Mouse (Mus musculus): ENCODE measurements around the gene Adra2b. TPM values are rescaled to one million over a fixed set of nuclear protein-coding genes. Genes with fewer than 3 reads are reported as not detected.

Gene Adra2b
- polyA plus RNA-seq, 1 experiment from 2014 or later: 7.6 TPM

GRCm38 (mm10) chr2:127370561-127371483, 7.8 kb downstream of the Adra2b start:
- Histone ChIP-seq H3K27me3 (replicated peaks) (peaks cover 21% of the 10 kb centered on the region), H3K36me3 (no peaks in the 10 kb centered on the region), H3K4me1 (replicated peaks) (peaks cover 48% of the 10 kb centered on the region), H3K27ac (ENCODE audit: poor library complexity, severe bottlenecking) (peak overlapping the region; percentile 88), H3K9ac (peak overlapping the region; percentile 53), H3K4me3 (peak overlapping the region; percentile 26), H3K4me2 (peak overlapping the region; percentile 62), H3K9me3 (replicated peaks) (no peaks in the 10 kb centered on the region)
- ATAC-seq (ENCODE audit: insufficient number of reproducible peaks, low FRiP score): peak; percentile 89
- 16% methylated on average over 9 of the region's 9 CpGs for WGBS

- Histone ChIP-seq H3K36me3 (no peaks in the 10 kb centered on the region), H3K4me3 (no peak overlapping the region; the same call in 1 of the 2 replicates), H3K9me3 (replicated peaks) (no peaks in the 10 kb centered on the region), H3K27ac (ENCODE audit: poor library complexity, severe bottlenecking) (peak overlapping the region; percentile 88), H3K9ac (no peak overlapping the region), H3K27me3 (replicated peaks) (peaks cover 14% of the 10 kb centered on the region), H3K4me2 (peak overlapping the region; percentile 62), H3K4me1 (replicated peaks) (peaks cover 54% of the 10 kb centered on the region)
- ATAC-seq (ENCODE audit: insufficient number of reproducible peaks, low FRiP score): peak; percentile 80
- WGBS: 58% methylated on average over 1 of the region's 1 CpGs
These were observed 8.5 kb downstream of the Adra2b start for GRCm38 (mm10) chr2:127371484-127371861.

- Histone ChIP-seq H3K9ac (no peak overlapping the region), H3K36me3 (no peaks in the 10 kb centered on the region), H3K27ac (ENCODE audit: poor library complexity, severe bottlenecking) (peak overlapping the region; percentile 88), H3K9me3 (replicated peaks) (no peaks in the 10 kb centered on the region), H3K4me3 (no peak overlapping the region), H3K27me3 (replicated peaks) (peaks cover 13% of the 10 kb centered on the region; the same call in 1 of the 2 replicates), H3K4me1 (replicated peaks) (peaks cover 56% of the 10 kb centered on the region), H3K4me2 (no peak overlapping the region; the same call in 1 of the 2 replicates)
- ATAC-seq (ENCODE audit: insufficient number of reproducible peaks, low FRiP score): peak; percentile 48
- 86% methylated on average over 2 of the region's 2 CpGs for WGBS
These were observed 9.1 kb downstream of the Adra2b start for GRCm38 (mm10) chr2:127372082-127372481.

GRCm38 (mm10) chr2:127374131-127374530, 11.1 kb downstream of the Adra2b start:
- H3K27ac ChIP-seq (ENCODE audit: poor library complexity, severe bottlenecking): no peak overlapping the region
- 0 out of 2 replicates have a peak, but pooled peaks cover 5% of the 10 kb centered on the region for H3K27me3 ChIP-seq (replicated peaks)
- H3K9me3 ChIP-seq (replicated peaks): no peaks in the 10 kb centered on the region
- no peaks in the 10 kb centered on the region for H3K36me3 ChIP-seq
- no peak overlapping the region for H3K4me3 ChIP-seq
- no peak overlapping the region for H3K9ac ChIP-seq
- no peak overlapping the region for H3K4me2 ChIP-seq
- no peak for ATAC-seq (ENCODE audit: insufficient number of reproducible peaks, low FRiP score)
- H3K4me1 ChIP-seq (replicated peaks): peaks cover 69% of the 10 kb centered on the region
- 71% methylated on average over 3 of the region's 3 CpGs for WGBS

- Histone ChIP-seq H3K4me2 (no peak overlapping the region), H3K4me1 (replicated peaks) (peaks cover 66% of the 10 kb centered on the region), H3K27me3 (replicated peaks) (no peaks in the 10 kb centered on the region), H3K27ac (ENCODE audit: poor library complexity, severe bottlenecking) (no peak overlapping the region), H3K9me3 (replicated peaks) (no peaks in the 10 kb centered on the region), H3K36me3 (no peaks in the 10 kb centered on the region), H3K9ac (no peak overlapping the region), H3K4me3 (no peak overlapping the region)
- ATAC-seq (ENCODE audit: insufficient number of reproducible peaks, low FRiP score): no peak
- 25% methylated on average over 3 of the region's 3 CpGs for WGBS
These were observed 12.1 kb downstream of the Adra2b start for GRCm38 (mm10) chr2:127375087-127375486.

- Histone ChIP-seq H3K4me3 (no peak overlapping the region), H3K9me3 (replicated peaks) (no peaks in the 10 kb centered on the region), H3K4me1 (replicated peaks) (peaks cover 58% of the 10 kb centered on the region), H3K36me3 (no peaks in the 10 kb centered on the region), H3K27ac (ENCODE audit: poor library complexity, severe bottlenecking) (no peak overlapping the region), H3K9ac (no peak overlapping the region), H3K27me3 (replicated peaks) (no peaks in the 10 kb centered on the region), H3K4me2 (no peak overlapping the region)
- ATAC-seq (ENCODE audit: insufficient number of reproducible peaks, low FRiP score): no peak
- 44% methylated on average over 7 of the region's 7 CpGs for WGBS
These were observed 12.8 kb downstream of the Adra2b start for GRCm38 (mm10) chr2:127375759-127376341.

- ATAC-seq (ENCODE audit: insufficient number of reproducible peaks, low FRiP score): no peak
These were observed 13.5 kb downstream of the Adra2b start for GRCm38 (mm10) chr2:127376423-127377051.

GRCm38 (mm10) chr2:127377942-127378610, 15.1 kb downstream of the Adra2b start:
- H3K27me3 ChIP-seq (replicated peaks): no peaks in the 10 kb centered on the region
- no peak overlapping the region for H3K4me2 ChIP-seq
- H3K9ac ChIP-seq: no peak overlapping the region
- peaks cover 42% of the 10 kb centered on the region for H3K4me1 ChIP-seq (replicated peaks)
- WGBS: 66% methylated on average over 7 of the region's 7 CpGs
- no peak overlapping the region for H3K27ac ChIP-seq (ENCODE audit: poor library complexity, severe bottlenecking)
- no peaks in the 10 kb centered on the region for H3K36me3 ChIP-seq
- no peak for ATAC-seq (ENCODE audit: insufficient number of reproducible peaks, low FRiP score)
- H3K9me3 ChIP-seq (replicated peaks): no peaks in the 10 kb centered on the region
- no peak overlapping the region for H3K4me3 ChIP-seq

More at GRCm38 (mm10) chr2:127376423-127377051, 13.5 kb downstream of the Adra2b start:
- H3K36me3 ChIP-seq: no peaks in the 10 kb centered on the region
- H3K4me1 ChIP-seq (replicated peaks): peaks cover 51% of the 10 kb centered on the region
- no peaks in the 10 kb centered on the region for H3K27me3 ChIP-seq (replicated peaks)
- H3K9me3 ChIP-seq (replicated peaks): no peaks in the 10 kb centered on the region
- no peak overlapping the region for H3K4me3 ChIP-seq
- 76% methylated on average over 6 of the region's 6 CpGs for WGBS
- H3K4me2 ChIP-seq: no peak overlapping the region
- no peak overlapping the region for H3K27ac ChIP-seq (ENCODE audit: poor library complexity, severe bottlenecking)
- H3K9ac ChIP-seq: no peak overlapping the region

GRCm38 (mm10) chr2:127378611-127378990, 15.6 kb downstream of the Adra2b start:
- no peak overlapping the region for H3K27ac ChIP-seq (ENCODE audit: poor library complexity, severe bottlenecking)
- no peak for ATAC-seq (ENCODE audit: insufficient number of reproducible peaks, low FRiP score)
- peaks cover 42% of the 10 kb centered on the region for H3K4me1 ChIP-seq (replicated peaks)
- H3K9ac ChIP-seq: no peak overlapping the region
- H3K4me3 ChIP-seq: no peak overlapping the region
- 74% methylated on average over 7 of the region's 7 CpGs for WGBS
- no peaks in the 10 kb centered on the region for H3K27me3 ChIP-seq (replicated peaks)
- no peaks in the 10 kb centered on the region for H3K9me3 ChIP-seq (replicated peaks)
- H3K4me2 ChIP-seq: no peak overlapping the region
- no peaks in the 10 kb centered on the region for H3K36me3 ChIP-seq

- no peak for ATAC-seq (ENCODE audit: insufficient number of reproducible peaks, low FRiP score)
- Histone ChIP-seq H3K9ac (no peak overlapping the region), H3K9me3 (replicated peaks) (no peaks in the 10 kb centered on the region), H3K4me1 (replicated peaks) (peaks cover 40% of the 10 kb centered on the region), H3K27ac (ENCODE audit: poor library complexity, severe bottlenecking) (no peak overlapping the region), H3K27me3 (replicated peaks) (no peaks in the 10 kb centered on the region), H3K36me3 (no peaks in the 10 kb centered on the region), H3K4me2 (no peak overlapping the region), H3K4me3 (no peak overlapping the region)
- 55% methylated on average over 3 of the region's 3 CpGs for WGBS
These were observed 16.2 kb downstream of the Adra2b start for GRCm38 (mm10) chr2:127379250-127379649.

- Histone ChIP-seq H3K4me3 (no peak overlapping the region), H3K27ac (ENCODE audit: poor library complexity, severe bottlenecking) (no peak overlapping the region), H3K4me2 (no peak overlapping the region), H3K9ac (no peak overlapping the region), H3K36me3 (no peaks in the 10 kb centered on the region), H3K27me3 (replicated peaks) (no peaks in the 10 kb centered on the region), H3K9me3 (replicated peaks) (no peaks in the 10 kb centered on the region), H3K4me1 (replicated peaks) (peaks cover 8% of the 10 kb centered on the region)
- no peak for ATAC-seq (ENCODE audit: insufficient number of reproducible peaks, low FRiP score)
- 60% methylated on average over 7 of the region's 7 CpGs for WGBS
These were observed 20.9 kb downstream of the Adra2b start for GRCm38 (mm10) chr2:127383881-127384280.

Data from heart, embryonic 12.5 days (tissue).